Mouse (Mus musculus): ENCODE data around the gene Rps15. TPM values are rescaled to one million over a fixed set of nuclear protein-coding genes. Genes with fewer than 3 reads are reported as not detected.
A peak's percentile ranks its signal among the peaks of the same experiment; 100 is the strongest.

The Rps15 gene
- total RNA-seq, 2 experiments from 2014 or later = 529 to 644 TPM

- DNase-seq = peak; percentile 45 to 55
- intact Hi-C loops (cut with DNase I) = no loop called here
Observed at GRCm38 (mm10) chr10:80259861-80260641, 32.2 kb upstream of the Rps15 start.

GRCm38 (mm10) chr10:80260642-80261584 is 31.3 kb upstream of the Rps15 start, which contains the start of the genes Gamt and Dazap1:
TSS of gene Gamt (minus strand) at chr10:80261012.
TSS of gene Dazap1 (plus strand) at chr10:80261486.
- intact Hi-C loops (cut with DNase I) = no loop called here
- DNase-seq = peak; percentile 98 to 99

GRCm38 (mm10) chr10:80261585-80261968 is 30.7 kb upstream of the Rps15 start:
- peak; percentile 98 for DNase-seq
- intact Hi-C loops (cut with DNase I) = no loop called here

- intact Hi-C loops (cut with DNase I) = no loop called here
- no peak for DNase-seq
Observed at GRCm38 (mm10) chr10:80262169-80262568, 30.1 kb upstream of the Rps15 start.

- DNase-seq = no peak
Observed at GRCm38 (mm10) chr10:80262776-80263365, 29.4 kb upstream of the Rps15 start.

GRCm38 (mm10) chr10:80264341-80265148 is 27.7 kb upstream of the Rps15 start:
- peak; percentile 98 to 99 for DNase-seq
- intact Hi-C loops (cut with DNase I) = no loop called here

More at GRCm38 (mm10) chr10:80262776-80263365, 29.4 kb upstream of the Rps15 start:
- intact Hi-C loops (cut with DNase I) = no loop called here

GRCm38 (mm10) chr10:80265149-80265486 is 27.1 kb upstream of the Rps15 start:
- intact Hi-C loops (cut with DNase I) = no loop called here

GRCm38 (mm10) chr10:80270099-80270498 is 22.2 kb upstream of the Rps15 start:
- DNase-seq = no peak
- intact Hi-C loops (cut with DNase I) = no loop called here

More at GRCm38 (mm10) chr10:80265149-80265486, 27.1 kb upstream of the Rps15 start:
- DNase-seq = no peak

- peak in 1 of 2 experiments; percentile 12 for DNase-seq
- intact Hi-C loops (cut with DNase I) = no loop called here
Observed at GRCm38 (mm10) chr10:80270734-80271181, 21.5 kb upstream of the Rps15 start.

GRCm38 (mm10) chr10:80271186-80271843 is 20.9 kb upstream of the Rps15 start:
- intact Hi-C loops (cut with DNase I) = no loop called here
- peak in 1 of 2 experiments; percentile 14 for DNase-seq

GRCm38 (mm10) chr10:80271870-80272585 is 20.2 kb upstream of the Rps15 start:
- intact Hi-C loops (cut with DNase I) = no loop called here
- DNase-seq = peak in 1 of 2 experiments; percentile 14

- no peak for DNase-seq
- intact Hi-C loops (cut with DNase I) = no loop called here
Observed at GRCm38 (mm10) chr10:80273847-80274246, 18.4 kb upstream of the Rps15 start.

GRCm38 (mm10) chr10:80276238-80276637 is 16.0 kb upstream of the Rps15 start:
- no peak for DNase-seq
- intact Hi-C loops (cut with DNase I) = no loop called here

- intact Hi-C loops (cut with DNase I) = no loop called here
- DNase-seq = no peak
Observed at GRCm38 (mm10) chr10:80278390-80278789, 13.9 kb upstream of the Rps15 start.

- no peak for DNase-seq
- intact Hi-C loops (cut with DNase I) = no loop called here
Observed at GRCm38 (mm10) chr10:80279273-80279672, 13.0 kb upstream of the Rps15 start.

GRCm38 (mm10) chr10:80281304-80281703 is 10.9 kb upstream of the Rps15 start:
- intact Hi-C loops (cut with DNase I) = no loop called here
- no peak for DNase-seq

- intact Hi-C loops (cut with DNase I) = no loop called here
- no peak for DNase-seq
Observed at GRCm38 (mm10) chr10:80281921-80282371, 10.3 kb upstream of the Rps15 start.

All from gastrocnemius, postnatal 36 days (tissue).